Mouse (Mus musculus): Measurements from ENCODE around the gene Olfr311.

GRCm38 (mm10) chr11:58860744-58861143 is 21.7 kb downstream of the Olfr311 start:
- TF ChIP-seq CTCF (IDR thresholded peaks at IDR 0.05; ENCODE audit: low read depth, low read length) (no peak), POLR2A (IDR thresholded peaks at IDR 0.05; ENCODE audit: insufficient read depth, low read length) (no peak)

Data from ES-Bruce4 (cell line).